Mouse (Mus musculus) yolk sac, embryonic 10.5 days (tissue): ENCODE data around the gene Jagn1.
A peak's percentile ranks its signal among the peaks of the same experiment; 100 is the strongest.

Experiments
- DNase-seq: peaks from one replicate; pipeline ENCODE4 v3.0.0-alpha.2; 2017; ENCODE audit warnings: low spot score

Gene Jagn1

GRCm38 (mm10) chr6:113473715-113474114 lies 31.3 kb downstream of the Jagn1 start:
- no peak for DNase-seq

GRCm38 (mm10) chr6:113477353-113477752 lies 35.0 kb downstream of the Jagn1 start:
- no peak for DNase-seq

GRCm38 (mm10) chr6:113478906-113479305 lies 36.5 kb downstream of the Jagn1 start:
- no peak for DNase-seq

- no peak for DNase-seq
Observed at GRCm38 (mm10) chr6:113480555-113481373, 38.4 kb downstream of the Jagn1 start.

- DNase-seq = no peak
Observed at GRCm38 (mm10) chr6:113482477-113483099, 40.2 kb downstream of the Jagn1 start.

- DNase-seq = peak; percentile 92
Observed at GRCm38 (mm10) chr6:113483100-113483615, 40.8 kb downstream of the Jagn1 start, which contains the start of gene Creld1. Gene Creld1, plus strand, starts transcription at chr6:113483297.

- peak; percentile 26 for DNase-seq
Observed at GRCm38 (mm10) chr6:113483729-113484128, 41.4 kb downstream of the Jagn1 start.

- DNase-seq = peak; percentile 45
Observed at GRCm38 (mm10) chr6:113487125-113487576, 44.8 kb downstream of the Jagn1 start.

- no peak for DNase-seq
Observed at GRCm38 (mm10) chr6:113489410-113489809, 47.0 kb downstream of the Jagn1 start.

GRCm38 (mm10) chr6:113492101-113492864 lies 49.9 kb downstream of the Jagn1 start:
- DNase-seq = no peak

GRCm38 (mm10) chr6:113494258-113494788 lies 52.0 kb downstream of the Jagn1 start:
- DNase-seq = peak; percentile 79

GRCm38 (mm10) chr6:113495071-113495675 lies 52.8 kb downstream of the Jagn1 start:
- DNase-seq = no peak
